Mouse (Mus musculus) MEL-GATA-1-ER (cell line): ENCODE data around the gene Kcnj6.
A peak's percentile ranks its signal among the peaks of the same experiment; 100 is the strongest.

Experiments
- DNase-seq: peaks from one replicate; pipeline ENCODE4 v3.0.0-alpha.2; 2012; ENCODE audit warnings: low read depth; ENCODE audit errors: extremely low read depth

Gene Kcnj6

DNA sequence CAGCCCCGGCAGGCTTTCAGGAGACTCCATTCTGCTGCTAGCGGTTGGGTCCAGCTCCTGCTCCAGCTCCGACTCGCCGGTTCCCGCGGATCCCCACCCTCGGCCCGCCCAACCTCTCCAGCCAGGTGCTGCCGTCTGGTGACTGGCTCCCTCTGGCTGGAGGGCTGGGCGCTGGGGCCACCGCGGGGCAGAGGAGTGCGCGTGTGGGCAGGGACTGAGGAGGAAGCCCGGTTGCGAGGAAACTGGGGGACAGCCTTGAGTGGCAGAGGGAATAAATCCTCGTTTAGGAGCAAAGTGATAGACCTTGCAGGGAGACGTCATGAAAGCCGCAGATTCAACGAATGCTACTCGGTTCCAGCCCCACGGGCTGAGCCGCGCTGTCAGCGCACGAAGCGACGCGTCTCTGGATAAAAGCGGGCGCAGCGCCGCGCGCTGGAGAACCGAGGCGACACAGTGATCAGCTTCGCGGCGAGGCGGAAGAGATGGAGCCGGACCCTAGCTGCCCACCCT lies at the start of gene Kcnj6:
Gene Kcnj6 (minus strand): TSS at position 362 of the 510 bp plus-strand sequence.
- no peak for DNase-seq

DNA sequence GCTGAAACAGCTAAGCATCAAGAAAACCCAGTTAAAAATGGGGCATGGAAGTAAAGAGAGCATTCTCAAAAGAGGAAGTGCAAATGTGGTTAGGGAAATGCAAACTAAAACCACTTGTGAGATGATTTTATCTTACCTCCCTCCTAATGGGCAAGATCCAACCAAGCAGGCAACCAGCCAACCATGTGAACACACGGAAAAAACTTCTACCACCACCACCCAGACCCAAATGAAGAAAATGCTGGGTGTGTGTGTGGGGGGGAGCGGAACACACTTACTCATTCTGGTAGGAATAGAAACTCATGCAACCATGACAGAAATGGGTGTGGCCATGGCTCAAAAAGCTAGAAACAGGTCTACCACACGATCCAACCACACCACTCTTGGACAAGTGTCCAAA lies 12.4 kb upstream of the Kcnj6 start:
- peak; percentile 9 for DNase-seq

DNA sequence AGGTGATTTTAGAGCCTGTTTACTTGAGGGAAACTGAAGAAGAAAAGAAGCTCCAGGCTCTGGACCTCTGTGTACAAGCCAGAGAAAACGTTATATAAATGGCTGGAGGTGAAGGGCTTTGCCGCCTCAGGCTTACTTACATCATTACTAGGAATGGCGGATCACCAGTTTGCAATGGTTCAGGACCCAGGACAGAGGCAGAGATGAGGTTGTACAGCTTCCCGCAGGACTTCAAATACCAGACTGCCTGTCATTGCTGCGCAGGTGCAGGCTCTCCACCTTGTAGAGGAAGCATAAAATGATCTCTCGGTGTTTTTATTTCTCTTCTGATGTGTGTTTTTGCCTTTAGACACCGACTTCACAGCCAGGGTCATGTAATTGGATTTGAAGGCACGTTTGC lies 7.1 kb upstream of the Kcnj6 start:
- DNase-seq = no peak

DNA sequence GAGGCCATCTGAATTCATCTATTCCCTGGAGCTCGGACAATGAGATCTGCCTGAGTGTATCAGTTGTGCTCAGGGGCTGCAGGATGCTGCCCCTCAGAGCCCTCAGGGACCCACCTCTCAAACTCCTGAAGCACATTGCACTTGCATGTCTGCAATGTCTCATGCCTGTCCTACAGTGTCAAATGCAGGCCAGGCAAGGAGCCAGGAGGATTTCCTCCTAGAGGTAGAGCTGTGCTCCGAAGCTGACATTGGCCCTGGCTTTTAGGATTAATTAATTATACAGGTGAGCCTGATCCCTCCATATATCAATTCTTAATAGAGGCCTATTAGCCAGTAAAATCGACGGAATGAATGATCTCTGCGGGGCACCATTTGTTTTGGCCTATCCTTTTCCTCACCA lies 2.0 kb upstream of the Kcnj6 start:
- no peak for DNase-seq

DNA sequence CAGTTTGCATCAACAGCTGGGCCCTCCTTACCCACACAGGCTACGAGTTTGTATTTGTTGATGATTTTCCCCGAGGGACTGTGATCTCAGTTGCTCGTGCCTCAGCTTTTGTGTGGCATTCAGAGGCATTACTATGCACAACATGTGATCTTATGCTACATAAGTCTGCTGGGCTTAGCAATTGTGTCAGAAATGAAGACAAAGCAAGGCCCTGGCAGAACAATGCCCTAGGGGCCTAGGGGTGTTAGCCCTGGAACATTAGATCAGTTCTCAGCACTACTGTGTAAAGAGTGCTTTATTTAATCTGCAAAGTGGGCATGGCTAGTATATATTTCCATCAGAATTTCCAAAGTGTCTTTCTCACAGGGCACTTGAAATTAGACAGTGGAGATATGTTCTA lies 1.5 kb upstream of the Kcnj6 start:
- no peak for DNase-seq

DNA sequence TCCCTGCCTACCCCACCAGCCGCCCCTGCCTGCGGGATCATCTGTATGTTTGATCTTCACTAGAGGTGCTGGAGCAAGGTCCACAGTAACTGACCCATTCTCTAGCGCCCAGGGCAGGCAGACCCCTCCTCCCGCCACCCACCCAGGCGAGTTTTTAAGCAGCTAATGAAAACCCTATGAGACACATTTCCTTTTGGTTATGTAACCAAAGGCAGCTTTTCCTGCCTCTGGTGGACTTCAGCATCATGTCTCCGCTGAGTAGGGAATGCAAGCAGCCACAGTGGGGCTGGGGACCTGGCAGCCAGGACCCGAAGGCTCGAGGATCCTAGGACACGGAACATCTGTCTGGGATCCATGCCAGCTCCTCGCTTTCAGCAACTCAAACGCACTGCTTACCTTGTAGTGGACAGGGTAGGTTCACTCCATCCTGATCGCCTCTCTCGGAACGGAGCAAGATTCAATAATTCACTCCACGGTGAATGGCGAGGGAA lies 665 bp downstream of the Kcnj6 start:
- no peak for DNase-seq

DNA sequence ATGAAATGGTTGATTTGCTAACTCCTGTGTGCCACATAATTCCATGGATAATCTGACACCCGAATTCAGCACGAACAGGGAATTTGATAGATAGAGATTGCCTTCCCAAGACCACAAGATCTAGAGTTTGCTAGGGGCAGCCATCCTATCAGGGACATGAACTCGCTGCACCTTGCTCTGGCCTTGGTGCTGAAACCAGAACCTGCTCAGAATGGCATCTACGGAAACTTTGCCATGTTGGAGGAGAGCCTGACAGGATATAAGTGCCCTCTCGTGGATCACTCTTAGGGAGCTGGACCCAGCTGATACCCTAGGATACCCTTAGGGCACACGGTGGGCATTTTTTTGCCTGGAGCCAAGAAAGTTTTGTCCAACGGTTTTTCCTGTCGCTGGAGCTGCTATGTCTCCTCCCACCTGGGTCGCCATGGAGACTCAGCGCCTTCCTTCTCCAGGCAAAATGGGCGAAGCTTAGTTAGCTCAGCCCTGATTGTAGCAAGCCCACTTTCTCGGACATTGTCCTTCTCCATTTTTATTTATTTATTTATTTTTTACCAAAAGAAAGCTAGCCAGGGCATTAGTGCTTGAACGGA lies 1.9 kb downstream of the Kcnj6 start:
- no peak for DNase-seq

DNA sequence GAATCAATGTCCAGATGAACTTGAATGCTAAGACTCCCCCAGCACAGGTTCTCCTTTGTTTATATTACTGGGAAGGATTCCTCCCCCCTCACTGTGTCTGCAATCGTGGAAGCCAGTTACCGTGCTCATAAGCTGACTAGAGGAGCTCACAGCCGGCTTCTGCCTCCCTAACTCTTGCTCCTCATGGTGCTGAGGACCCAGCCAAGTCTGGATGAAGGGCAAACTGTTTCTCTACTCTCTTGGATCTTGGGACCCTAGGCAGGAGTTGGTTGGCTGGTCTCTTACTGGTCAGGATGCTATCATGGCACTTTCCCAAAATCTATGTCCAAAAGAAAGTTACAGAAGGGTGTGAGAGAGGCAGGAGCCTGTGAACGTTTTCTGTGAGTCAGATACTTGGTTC lies 2.6 kb downstream of the Kcnj6 start:
- no peak for DNase-seq

DNA sequence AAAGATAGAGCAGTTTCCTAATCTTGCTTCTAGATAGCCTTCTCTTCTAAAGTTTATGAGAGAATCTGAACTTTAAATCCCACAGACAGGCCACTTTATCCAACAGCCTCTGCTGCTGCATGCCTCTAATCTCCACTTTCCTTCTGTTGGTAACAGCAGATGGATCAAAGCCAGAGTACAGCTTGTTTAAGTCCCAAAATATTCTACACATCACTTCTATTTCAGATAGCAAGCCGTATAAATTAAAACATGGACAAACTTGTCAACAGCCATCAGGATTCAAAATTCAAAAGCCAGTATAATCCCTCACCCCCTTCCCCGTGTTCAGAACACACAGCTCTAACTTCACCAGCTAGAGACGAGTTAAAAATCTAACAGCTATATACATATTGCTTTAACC lies 3.4 kb downstream of the Kcnj6 start:
- no peak for DNase-seq

DNA sequence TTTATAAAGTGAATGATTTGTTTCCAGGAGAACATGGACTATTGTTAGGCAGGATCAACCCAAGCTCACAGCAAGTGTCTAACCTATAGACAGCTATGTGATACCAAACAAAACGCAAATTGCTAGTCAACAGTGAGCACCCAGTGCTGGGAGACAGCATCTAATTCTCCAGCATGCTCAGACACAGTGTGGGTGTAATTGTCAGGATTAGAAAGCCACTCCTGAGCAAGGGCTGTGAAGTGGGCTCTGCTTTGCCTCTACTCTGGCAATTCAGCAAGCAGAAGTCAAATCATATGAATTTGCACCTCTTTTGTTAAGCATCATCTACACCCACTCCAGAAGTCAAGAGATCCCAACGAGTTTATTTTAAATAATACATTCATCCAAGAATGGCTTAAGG lies 7.4 kb downstream of the Kcnj6 start:
- no peak for DNase-seq

DNA sequence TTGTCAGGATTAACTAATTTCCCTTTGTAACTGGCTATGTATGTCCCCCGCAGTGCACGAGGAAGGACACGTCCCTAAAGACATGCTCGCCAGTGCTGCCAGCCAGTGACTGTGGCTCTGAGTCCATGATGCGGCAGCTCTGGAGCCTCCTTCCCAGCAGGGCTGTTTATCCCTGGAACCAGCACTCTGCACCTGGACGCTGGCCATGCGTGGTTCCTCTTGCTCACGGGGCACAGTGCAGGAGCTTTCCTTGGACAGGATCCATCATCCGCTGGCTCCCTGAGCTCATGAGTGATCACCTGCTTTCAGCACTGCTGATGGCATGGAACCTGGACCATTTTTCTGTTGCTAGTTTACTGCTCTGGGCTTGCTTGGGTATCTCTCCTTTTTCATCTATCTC lies 10.8 kb downstream of the Kcnj6 start:
- no peak for DNase-seq

DNA sequence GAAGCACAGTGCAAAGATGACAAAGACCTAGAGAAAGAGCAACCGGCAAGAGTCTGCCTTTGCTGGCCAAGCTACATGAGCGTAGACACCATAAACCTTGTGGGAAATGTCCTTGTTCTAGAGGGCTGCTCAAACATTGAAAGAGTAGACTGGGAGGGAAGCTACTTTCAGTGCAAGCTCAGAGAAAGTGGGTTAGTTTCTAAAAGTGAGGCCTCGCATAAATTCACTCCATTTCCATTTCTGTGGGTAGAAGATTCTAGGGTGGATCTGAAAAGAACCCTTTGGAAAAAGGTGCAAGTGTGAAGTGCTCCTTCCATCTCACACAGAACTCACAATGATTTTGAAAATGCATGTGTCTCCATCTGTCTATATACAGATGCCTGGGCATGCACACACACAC lies 13.2 kb downstream of the Kcnj6 start:
- DNase-seq = no peak

DNA sequence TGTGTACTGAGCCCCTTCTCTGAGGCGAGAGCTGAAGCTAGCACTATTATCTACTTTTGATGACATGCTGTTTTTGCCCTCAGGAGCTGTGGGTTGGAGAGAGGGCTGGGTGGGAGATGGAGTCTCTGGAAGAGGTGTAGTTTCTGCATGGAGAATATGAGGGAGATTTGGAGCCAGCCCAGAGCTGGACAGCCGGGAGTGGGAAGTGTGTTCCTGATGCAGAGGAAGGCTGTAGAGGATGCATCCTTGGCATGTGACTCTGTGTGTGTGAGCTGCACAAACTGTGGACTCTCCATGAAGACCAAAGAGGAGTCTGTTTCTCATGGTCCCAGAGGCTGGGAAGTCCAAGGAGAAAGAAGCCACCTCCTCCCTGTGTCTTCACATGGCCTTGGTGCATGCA lies 17.1 kb downstream of the Kcnj6 start:
- DNase-seq = no peak

DNA sequence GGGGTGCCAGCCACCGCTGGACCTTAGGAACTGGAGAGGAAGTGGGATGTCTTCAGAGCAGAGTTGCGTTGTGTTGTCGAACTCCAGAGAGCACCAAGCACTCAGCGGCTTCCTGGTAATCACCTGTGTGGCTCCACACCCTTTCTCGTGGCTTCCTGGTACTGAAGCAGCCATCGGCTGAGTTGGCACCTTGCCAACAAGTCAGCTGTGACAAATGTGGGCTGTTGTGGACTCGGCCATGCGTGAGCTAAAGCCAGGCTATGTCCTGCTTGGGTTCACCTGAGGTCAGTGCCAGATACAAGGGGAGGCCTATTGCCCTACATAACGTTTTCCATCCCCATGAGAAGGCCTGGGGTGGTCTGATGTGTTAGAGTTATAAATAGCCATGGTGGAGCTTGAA lies 18.0 kb downstream of the Kcnj6 start:
- DNase-seq = no peak

DNA sequence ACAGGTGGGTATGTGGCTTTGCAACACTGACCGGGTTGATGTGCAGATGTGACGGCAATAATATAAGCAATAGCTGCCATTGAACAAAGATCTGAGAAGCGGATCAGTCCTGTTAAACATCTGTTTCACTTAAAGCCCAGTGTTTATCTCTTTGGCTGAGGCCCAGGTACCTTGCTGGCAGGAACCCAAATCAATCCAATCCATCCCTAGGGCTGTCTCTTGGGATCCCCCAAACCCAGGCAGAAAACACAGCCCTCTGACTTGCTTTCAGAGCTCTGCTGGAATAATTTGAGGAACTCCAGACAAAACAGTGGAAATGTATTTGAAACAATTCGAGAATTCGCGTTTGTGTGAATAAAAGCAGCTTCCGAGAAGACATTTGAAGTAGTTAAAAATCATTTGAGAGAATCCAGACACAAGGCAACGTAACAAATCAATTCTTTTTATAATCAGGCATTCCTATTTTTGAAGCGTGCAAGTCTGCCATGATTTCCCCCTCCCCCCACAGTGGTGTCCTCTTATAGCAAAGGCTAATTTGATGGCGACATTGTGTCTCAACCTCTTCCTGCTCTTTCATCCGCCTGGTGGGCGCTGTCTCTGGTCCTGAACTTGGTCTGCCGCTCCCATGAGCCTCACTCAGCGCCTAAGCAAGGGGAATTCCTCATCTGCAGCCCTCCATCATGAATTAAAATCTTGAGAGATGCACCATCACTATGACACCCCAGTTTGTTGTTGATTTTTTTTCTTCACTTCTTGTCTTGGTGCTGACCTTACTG lies 25.2 kb downstream of the Kcnj6 start:
- no peak for DNase-seq

DNA sequence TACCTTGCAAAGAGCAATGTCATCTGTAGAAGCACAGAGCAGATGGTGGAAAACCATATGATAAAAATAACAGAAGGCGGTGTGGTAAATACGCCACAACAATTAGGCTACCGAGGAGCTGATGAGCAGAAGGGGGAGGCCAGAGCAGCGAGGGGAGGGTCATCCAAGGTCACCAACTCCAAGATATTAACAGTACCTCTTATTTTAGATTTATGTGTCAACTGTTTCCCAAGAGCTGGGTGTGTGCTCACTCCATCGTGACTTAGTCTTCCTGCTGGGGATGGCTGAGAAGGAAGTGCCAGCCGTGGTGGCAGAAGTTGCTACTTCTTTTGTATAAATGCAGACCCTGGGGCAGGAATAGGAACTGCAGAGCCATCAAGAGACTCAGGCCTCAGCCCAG lies 28.6 kb downstream of the Kcnj6 start:
- DNase-seq = no peak

DNA sequence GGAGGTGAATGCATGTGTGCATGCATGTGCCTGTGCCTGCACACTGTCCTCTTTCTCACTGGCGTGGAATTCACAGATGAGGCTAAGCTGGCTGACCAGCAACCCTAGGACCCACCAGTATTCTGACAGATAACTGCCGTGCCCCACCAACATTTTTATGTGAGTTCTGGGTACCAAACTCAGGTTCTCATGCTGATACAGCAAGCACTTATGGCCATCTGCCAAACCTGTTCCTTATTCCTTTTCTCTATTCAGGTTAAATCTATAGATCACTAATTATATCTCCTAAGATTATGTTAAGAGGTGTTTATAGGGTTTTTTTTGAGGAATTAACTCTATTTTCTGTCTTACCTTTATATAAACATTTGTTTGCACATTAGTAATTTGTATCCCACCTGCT lies 29.0 kb downstream of the Kcnj6 start:
- no peak for DNase-seq

DNA sequence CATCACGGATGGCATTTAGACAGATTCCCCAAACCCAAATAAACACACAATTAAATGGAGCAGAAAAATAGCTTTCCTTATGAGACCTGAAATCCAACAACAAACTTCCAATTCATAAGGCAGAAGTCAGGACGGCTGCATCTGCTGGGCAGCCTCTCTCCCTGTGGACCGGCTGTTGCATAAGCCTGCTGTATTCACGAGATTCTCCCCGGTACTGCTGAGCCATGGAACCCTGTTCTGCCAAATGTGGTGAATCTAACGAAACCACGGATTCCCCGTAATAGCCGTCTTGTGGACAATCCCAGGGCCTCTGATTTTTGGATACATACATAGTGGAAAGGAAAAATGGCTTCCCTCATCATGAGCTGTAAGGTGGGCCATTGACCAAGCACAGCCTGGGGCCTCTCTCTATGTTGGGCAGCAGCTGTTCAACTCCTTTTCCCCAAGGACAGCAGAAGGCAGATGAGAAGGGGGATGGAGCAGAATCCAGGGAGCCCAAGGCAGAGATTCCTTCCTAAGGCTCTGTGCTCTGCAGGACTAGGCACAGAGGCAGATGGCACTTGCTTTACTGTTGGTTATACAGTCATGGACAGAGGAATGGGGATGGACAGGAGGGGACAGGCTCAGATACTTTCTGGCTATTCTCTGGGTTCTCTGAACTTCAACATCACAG lies 40.2 kb downstream of the Kcnj6 start:
- no peak for DNase-seq

DNA sequence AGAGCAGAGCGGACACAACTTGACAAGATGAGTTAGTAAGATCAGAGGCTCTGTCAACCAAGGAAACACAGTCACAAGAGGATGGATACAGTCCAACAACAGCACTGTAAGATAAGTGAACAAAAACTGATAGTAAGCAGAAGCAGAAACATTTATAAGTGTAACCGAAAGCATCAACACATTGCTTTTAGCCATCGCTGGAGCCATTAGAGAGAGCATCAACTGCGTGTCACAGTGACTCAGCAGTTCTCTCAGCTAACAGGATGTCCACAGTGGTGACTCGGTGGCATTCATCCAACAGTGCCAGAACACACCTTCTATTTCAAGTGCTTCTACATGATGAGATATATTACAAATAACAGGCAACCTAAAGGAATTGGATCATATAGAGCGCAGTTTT lies 41.1 kb downstream of the Kcnj6 start:
- DNase-seq = no peak

DNA sequence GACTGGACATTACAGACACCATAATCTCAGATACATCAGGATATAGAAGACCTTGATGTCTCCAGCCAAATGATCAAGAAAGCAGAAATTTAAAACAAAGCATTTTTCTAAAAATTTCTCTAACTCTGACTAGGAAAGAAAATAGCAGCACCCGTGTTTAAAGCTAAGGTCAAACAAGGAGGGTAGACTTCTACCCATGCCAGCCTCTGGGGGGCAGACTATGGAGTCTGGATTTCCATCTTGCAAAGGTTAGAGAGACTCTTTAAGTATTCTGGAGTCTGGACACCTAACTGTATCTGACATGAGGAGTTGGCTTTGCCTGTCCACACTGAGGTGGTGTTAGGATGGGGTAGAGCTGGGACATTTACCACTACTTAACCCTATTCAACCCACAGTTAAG lies 44.2 kb downstream of the Kcnj6 start:
- no peak for DNase-seq

DNA sequence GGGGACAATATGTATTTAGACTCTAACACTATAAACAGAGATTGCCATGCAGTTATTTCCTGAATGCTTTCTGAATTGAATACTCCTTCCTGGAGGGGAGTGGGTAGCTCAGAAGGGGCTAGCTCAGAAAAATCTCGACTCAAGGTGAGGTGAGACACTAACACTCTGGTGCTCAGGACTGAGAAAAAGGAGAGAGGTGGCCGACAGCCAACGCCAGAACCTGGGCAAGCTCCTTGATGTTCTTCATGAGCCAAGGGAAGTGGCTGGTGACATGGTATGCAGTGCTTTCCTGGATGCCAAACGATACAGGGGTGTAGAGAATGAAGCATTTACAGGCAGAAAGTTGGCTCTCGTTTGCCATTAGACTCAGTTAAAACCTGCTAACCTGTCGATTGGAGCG lies 48.3 kb downstream of the Kcnj6 start:
- DNase-seq = no peak

DNA sequence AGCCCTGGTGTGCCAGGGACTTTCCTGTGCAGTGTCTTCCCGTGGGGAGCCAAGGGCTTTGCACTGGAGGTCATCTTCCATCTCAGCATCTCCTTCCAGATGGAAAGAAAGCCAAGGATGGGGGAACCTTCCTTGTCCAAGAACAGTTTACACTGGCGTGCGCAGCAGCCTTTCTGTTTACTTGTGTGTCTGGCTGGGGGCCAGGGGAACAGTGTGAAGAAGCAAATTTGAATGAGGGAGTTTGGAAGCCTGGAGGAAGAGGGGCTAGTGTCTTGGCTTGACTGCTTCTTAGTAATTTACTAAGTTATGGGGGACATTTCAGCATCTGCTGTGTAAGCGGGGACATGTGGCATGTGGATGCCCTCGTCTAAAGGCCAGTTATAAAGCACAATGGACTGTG lies 50.7 kb downstream of the Kcnj6 start:
- DNase-seq = no peak

DNA sequence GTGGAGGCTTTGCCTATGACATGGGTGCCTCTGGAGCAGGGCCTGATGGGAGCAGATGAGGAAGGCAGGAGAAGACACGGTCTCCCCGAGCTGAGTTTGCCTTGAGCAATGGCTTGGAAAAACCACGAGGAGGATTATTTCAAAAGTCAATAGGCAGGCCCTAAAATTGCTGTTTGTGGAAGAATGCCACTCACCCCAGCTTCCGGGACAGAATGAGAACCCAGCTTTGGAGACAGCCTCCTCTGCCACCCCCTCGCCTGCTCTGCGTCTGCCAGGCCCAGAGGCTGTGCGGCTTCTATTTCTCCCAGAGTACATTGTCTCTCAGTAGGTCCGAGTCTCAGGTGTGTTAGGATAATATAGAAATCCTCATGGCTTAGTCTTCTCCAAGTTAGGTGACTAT lies 64.8 kb downstream of the Kcnj6 start:
- no peak for DNase-seq
